Mouse (Mus musculus) embryo, embryonic 11 days (tissue): Measurements from ENCODE around the gene Trim23.
"Not testable (repeated sequence)": the region's sequence is repeated elsewhere in the genome, so short reads cannot be mapped to it uniquely, and the experiment has no call there.

Source experiments
- DNase-seq: peaks from one replicate; pipeline ENCODE4 v3.0.0-alpha.2; 2015

Gene Trim23

GRCm38 (mm10) chr13:104178650-104179121 is at the start of gene Trim23:
TSS of gene Trim23 (plus strand) at chr13:104178797.
- DNase-seq: peak; percentile 100

- no peak for DNase-seq
Observed at GRCm38 (mm10) chr13:104132561-104132960, 46.0 kb upstream of the Trim23 start.

GRCm38 (mm10) chr13:104134510-104135085 is 44.0 kb upstream of the Trim23 start:
- DNase-seq: no peak

- DNase-seq: peak; percentile 80
Observed at GRCm38 (mm10) chr13:104139369-104140209, 39.0 kb upstream of the Trim23 start.

GRCm38 (mm10) chr13:104144871-104145270 is 33.7 kb upstream of the Trim23 start:
- no peak for DNase-seq

DNA sequence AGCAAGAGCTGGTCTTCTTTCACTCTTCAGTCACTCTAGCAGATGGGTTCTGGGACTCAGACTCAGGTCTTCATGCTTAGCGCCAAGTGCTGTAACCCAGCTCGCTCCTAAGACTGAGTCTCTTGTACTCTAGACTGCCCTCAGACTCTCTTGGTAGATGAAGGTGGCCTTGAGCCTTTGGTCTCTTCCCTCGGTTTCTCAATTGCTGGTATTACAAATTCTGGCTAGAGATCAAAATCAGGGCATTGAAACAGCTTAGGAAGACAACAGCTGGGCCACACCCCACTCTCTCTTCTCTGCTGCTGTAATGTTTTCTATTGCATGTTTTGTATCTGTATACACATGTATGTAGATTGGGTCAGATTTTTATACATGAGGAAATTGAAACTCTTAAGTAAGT is 33.0 kb upstream of the Trim23 start:
- DNase-seq: no peak

- no peak for DNase-seq
Observed at GRCm38 (mm10) chr13:104154180-104154579, 24.4 kb upstream of the Trim23 start.

- no peak for DNase-seq
Observed at GRCm38 (mm10) chr13:104155106-104155505, 23.5 kb upstream of the Trim23 start.

DNA sequence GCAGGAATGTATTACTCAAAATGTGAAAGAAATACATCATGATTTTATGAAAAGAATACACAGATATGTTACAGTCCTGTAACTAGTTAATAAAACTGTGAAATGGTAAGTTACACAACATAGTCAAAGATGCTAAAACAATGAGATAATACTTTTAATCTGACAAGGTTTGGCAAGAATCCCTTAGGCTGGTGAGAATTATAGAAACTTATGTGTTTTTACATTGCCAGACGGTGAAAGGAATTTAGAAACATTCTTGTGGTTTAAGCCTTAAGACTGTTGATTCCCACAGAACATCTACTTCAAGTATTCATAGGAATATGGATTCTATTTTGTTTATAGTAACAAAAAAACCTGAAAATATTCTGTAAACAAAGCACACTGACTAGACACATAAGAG is 22.9 kb upstream of the Trim23 start:
- no peak for DNase-seq

DNA sequence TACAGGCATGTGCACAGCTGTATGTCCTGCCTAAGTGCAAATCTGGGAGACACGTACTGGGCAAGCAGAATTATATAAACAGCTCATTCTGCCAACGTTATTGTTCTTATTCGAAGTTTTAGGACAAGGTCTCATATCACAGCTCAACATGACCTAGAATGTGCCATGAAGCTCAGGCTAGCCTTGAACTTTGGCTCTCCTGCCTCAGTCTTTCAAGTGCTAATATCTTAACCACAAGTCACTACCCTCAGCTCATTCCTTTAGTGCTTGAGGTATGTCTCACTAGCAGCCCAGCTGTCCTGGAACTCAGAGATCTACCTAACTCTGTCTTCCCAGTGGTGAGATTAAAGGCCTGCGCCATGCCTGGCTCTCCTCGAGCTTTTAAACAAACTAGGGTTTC is 6.9 kb upstream of the Trim23 start:
- DNase-seq: no peak

- no peak for DNase-seq
Observed at GRCm38 (mm10) chr13:104172498-104172897, 6.1 kb upstream of the Trim23 start.

- no peak for DNase-seq
Observed at GRCm38 (mm10) chr13:104176874-104177273, 1.7 kb upstream of the Trim23 start.

DNA sequence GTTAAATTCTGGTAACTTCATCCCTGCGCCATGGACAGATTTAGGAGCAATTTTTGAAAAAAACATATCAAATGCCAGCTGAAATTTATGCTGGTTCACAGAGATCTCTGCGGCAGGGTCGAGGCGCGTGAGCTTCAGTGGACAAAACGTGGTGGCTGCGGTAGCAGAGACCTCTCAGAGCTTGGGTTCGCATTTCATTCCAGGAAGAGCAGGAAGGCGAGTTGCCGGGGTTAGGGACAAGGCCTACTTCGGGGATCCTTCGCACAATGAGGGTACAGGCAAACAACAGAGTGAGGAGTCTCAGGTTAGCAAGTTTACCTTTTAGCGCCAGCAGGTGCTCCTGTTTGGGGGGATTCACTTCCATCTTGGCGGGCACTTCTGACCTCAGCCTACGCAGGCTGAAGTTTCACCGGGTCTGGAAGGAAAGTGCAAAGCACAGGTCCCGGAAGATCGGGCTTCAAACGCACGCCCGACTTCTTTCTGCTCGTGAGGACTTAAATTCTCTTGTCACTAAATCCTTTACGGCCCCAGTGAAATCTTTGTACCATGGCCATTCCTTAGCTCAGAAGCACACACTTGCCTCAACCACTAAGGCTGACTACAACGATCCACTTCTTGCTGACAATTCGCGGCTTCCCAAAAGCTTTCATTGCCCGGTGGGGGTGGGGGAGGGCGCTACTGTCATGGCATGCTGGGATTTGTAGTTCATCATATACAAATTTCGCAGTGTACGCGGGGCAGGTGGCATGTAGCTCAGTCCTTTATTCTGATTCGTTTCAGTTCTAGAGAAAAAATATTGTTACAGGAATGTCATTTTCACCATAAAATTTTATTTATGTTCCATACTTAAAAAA is 574 bp upstream of the Trim23 start, which contains the start of gene Trappc13:
Gene Trappc13 (minus strand): TSS at position 674 of the 854 bp plus-strand sequence.
- peak; percentile 90 for DNase-seq

GRCm38 (mm10) chr13:104179176-104179888 is 735 bp downstream of the Trim23 start:
- DNase-seq: no peak

GRCm38 (mm10) chr13:104187357-104187756 is 8.8 kb downstream of the Trim23 start:
- DNase-seq: no peak

GRCm38 (mm10) chr13:104195891-104196290 is 17.3 kb downstream of the Trim23 start:
- not testable (repeated sequence) for DNase-seq

- DNase-seq: no peak
Observed at GRCm38 (mm10) chr13:104204313-104204712, 25.7 kb downstream of the Trim23 start.

GRCm38 (mm10) chr13:104227478-104227877 is 48.9 kb downstream of the Trim23 start:
- no peak for DNase-seq

DNA sequence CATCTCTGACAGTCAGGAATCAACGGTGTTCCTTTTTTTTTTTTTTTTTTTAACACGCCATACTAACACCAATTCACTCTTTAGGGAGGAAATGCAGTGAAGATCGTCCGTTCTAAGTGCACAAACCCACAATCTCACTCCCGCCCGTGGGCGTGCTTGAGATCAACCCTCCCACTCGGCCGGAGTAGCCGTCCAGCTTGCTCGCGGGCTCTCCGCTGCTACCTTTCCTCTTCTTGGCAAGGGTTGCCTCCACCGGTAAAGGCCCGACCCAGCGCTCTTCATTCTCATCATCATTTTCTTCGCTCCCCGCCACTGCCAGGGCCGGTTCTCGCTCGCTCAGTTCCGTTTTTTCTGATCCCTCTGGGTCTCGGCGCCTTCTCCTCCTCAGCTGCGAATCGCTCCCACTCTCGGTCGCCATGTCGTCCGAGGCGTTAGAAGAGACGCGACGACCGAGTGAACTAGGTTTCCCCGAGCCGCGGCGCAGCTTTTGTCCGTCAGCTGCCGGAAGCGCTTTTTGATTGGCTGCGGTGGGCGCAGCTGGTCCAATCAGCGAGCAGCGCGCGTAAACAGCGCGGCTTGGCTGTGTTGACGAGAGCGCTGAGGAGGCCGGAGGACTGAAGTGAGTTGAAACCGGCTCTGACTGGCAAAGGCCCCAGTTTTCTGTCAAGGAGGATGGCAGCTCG is 49.9 kb downstream of the Trim23 start, which contains the start of the genes Cenpk and Ppwd1:
Gene Cenpk (plus strand): TSS at position 228 of the 683 bp plus-strand sequence.
Gene Ppwd1 (minus strand): TSS at position 460 of the 683 bp plus-strand sequence.
- DNase-seq: peak; percentile 99

DNA sequence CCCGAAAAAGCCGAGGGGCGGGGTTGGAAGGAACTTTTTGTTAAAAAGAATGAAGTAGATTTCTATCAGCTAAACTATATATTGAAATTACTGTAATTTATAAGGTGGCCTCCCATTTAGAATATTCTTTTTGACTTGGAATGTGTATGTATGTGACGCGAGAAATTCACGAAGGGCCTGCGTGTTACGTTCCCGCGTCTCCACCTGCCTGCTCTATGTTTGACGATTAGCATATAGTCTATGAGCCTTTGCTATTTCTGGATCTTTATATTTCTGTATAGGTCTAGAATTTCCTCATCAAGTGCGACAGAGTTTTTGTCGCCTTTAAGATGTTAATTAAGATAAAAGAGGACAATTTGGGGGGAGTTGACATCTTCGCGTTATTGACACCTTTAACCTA is 50.6 kb downstream of the Trim23 start:
- peak; percentile 57 for DNase-seq
